Mouse (Mus musculus): ENCODE measurements around the gene Man2c1. TPM values are rescaled to one million over a fixed set of nuclear protein-coding genes. Genes with fewer than 3 reads are reported as not detected.

Man2c1 gene
- 24.4 and 34.3 TPM in 2 replicates for polyA plus RNA-seq (2014; fragmentation: Nextera tagmentation; extraction: Ambion mirVana)

DNA sequence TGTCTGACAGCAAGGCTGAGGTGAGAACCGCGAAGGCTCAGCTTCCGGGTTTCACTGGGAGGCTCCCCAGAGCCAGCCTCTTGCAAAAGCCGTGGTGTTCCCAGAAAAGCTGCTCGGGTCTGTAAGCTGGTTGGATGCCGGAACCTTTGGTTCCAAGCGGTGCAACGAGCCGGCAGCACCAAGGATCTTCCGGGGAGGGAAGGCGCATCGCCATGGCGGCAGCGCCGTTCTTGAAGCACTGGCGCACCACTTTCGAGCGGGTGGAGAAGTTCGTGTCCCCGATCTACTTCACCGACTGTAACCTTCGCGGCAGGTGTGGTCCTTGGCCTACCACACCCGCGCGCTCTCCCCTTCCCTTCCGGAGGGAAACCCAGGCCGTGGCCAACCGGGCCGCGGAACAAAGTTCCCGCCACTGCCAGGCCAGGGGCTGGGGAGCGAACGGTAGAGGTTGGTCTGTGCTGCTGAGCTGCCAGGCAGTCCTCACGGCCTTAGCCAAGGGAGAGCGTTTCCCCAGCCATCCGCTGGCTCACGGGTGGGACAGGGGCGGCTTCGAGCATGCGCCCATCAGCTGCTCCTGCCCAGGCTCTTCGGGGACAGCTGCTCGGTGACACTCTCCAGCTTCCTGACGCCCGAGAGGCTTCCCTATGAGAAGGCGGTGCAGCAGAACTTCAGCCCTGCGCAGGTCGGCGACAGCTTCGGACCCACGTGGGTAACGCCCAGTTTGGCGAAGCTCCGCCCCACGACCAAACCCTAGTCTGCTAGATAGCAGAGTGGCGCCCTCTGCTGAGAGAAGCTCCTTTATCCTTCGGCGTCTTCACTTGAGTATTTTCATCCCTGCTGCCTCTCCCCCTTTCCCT lies at the start of gene Man2c1:
Gene Man2c1, plus strand, starts transcription at position 114 of the 857 bp plus-strand sequence.
- no peaks in the 10 kb centered on the region for H3K9me3 ChIP-seq (replicated peaks; ENCODE audit: control insufficient read depth, low read length)
- no peaks in the 10 kb centered on the region for H3K27me3 ChIP-seq (replicated peaks; ENCODE audit: control insufficient read depth, insufficient read depth, low read length)
- peak within 1 kb of the TSS; percentile 90 for H3K4me2 ChIP-seq (ENCODE audit: low read length)
- H3K4me1 ChIP-seq (ENCODE audit: control insufficient read depth, insufficient read depth, low read length): no peaks in the 10 kb centered on the region
- under 1% methylated on average over 58 of the region's 58 CpGs for WGBS
- H3K36me3 ChIP-seq (ENCODE audit: control insufficient read depth, insufficient read depth, low read length): peaks cover 43% of the 10 kb centered on the region
- peak within 1 kb of the TSS; percentile 73 for H3K9ac ChIP-seq (ENCODE audit: low read length)
- peak; percentile 96 for DNase-seq (ENCODE audit: low spot score)
- peak; percentile 93 for ATAC-seq
- peak within 1 kb of the TSS; percentile 79 for H3K4me3 ChIP-seq (ENCODE audit: low read depth, low read length)
- H3K27ac ChIP-seq (ENCODE audit: low read depth, low read length): peak within 1 kb of the TSS; percentile 93

DNA sequence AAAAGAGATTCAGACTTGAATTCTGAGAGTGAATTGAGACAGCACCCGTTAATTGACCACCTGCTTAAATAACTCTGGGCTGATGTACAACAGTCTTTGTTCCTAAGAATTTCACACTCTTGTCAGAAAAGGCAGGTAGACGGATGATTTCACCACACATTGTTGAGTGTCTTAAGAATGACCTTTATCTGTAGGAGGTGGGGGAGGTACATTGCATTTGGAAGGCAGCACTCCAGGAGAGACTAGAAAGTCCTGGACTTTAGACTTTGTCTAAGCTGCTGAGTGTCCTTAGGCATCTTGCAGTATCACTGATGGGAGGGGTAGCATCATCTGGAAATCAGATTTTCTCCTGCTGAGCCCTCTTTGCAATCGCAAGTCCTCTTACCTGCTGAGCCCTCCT lies 48.3 kb upstream of the Man2c1 start:
- Histone ChIP-seq H3K9me3 (replicated peaks; ENCODE audit: control insufficient read depth, low read length) (no peaks in the 10 kb centered on the region), H3K36me3 (ENCODE audit: control insufficient read depth, insufficient read depth, low read length) (peaks cover 20% of the 10 kb centered on the region), H3K4me2 (ENCODE audit: low read length) (no peak overlapping the region), H3K9ac (ENCODE audit: low read length) (no peak overlapping the region), H3K4me1 (ENCODE audit: control insufficient read depth, insufficient read depth, low read length) (peaks cover 3% of the 10 kb centered on the region), H3K4me3 (ENCODE audit: low read depth, low read length) (no peak overlapping the region), H3K27me3 (replicated peaks; ENCODE audit: control insufficient read depth, insufficient read depth, low read length) (no peaks in the 10 kb centered on the region), H3K27ac (ENCODE audit: low read depth, low read length) (no peak overlapping the region)
- DNase-seq (ENCODE audit: low spot score) (no peak), ATAC-seq (no peak)
- 82% methylated on average over 3 of the region's 3 CpGs for WGBS

DNA sequence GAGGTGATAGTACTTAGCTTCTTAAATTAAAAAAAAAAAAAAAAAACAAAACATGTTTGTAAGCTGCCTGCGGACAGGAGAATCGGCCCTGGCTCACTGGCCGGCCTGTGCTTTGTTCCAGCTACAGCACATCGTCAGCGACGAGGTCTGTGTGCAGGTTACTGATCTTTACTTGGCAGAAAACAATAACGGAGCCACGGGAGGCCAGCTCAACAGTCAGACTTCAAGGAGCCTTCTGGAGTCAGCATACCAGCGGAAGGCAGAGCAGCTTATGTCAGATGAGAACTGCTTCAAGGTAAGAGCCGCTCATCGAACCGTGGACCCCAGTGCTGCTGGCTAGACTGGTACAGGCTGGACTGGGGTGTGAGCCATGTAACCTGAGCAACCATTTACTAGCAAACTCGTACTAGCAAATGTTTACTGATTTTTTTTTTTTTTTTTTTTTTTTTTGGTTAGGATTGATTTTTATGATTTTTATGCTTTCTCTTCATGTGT lies 13.2 kb upstream of the Man2c1 start:
- DNase-seq (ENCODE audit: low spot score) (no peak), ATAC-seq (no peak)
- Histone ChIP-seq H3K27ac (ENCODE audit: low read depth, low read length) (no peak overlapping the region), H3K4me3 (ENCODE audit: low read depth, low read length) (no peak overlapping the region), H3K4me1 (ENCODE audit: control insufficient read depth, insufficient read depth, low read length) (no peaks in the 10 kb centered on the region), H3K4me2 (ENCODE audit: low read length) (no peak overlapping the region), H3K9me3 (replicated peaks; ENCODE audit: control insufficient read depth, low read length) (no peaks in the 10 kb centered on the region), H3K27me3 (replicated peaks; ENCODE audit: control insufficient read depth, insufficient read depth, low read length) (no peaks in the 10 kb centered on the region), H3K9ac (ENCODE audit: low read length) (no peak overlapping the region), H3K36me3 (ENCODE audit: control insufficient read depth, insufficient read depth, low read length) (peaks cover 86% of the 10 kb centered on the region)
- 82% methylated on average over 13 of the region's 13 CpGs for WGBS

DNA sequence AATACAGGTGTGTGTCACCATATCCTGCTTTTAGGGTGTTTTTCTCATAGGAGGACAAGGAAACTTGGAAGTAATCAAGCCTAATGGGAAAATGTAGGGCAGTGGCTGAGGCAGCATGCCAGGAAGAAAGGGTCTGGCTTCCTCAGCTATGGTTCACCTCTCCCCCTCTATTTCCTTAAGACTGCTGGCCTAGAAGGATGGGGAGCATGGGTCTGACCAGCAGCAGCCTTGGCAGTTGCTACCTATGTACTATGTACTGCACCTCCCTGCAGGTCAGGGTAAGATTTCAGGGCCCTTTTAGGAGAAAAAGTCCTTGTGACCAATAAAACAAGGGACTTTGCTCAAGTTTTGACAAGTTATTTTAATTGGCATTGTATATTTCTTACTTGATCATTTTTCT lies 849 bp upstream of the Man2c1 start:
- Histone ChIP-seq H3K4me2 (ENCODE audit: low read length) (peak overlapping the region; percentile 90), H3K4me3 (ENCODE audit: low read depth, low read length) (no peak overlapping the region), H3K36me3 (ENCODE audit: control insufficient read depth, insufficient read depth, low read length) (peaks cover 45% of the 10 kb centered on the region), H3K4me1 (ENCODE audit: control insufficient read depth, insufficient read depth, low read length) (no peaks in the 10 kb centered on the region), H3K27me3 (replicated peaks; ENCODE audit: control insufficient read depth, insufficient read depth, low read length) (no peaks in the 10 kb centered on the region), H3K9ac (ENCODE audit: low read length) (no peak overlapping the region), H3K9me3 (replicated peaks; ENCODE audit: control insufficient read depth, low read length) (no peaks in the 10 kb centered on the region), H3K27ac (ENCODE audit: low read depth, low read length) (no peak overlapping the region)
- no peak for ATAC-seq
- no peak for DNase-seq (ENCODE audit: low spot score)

DNA sequence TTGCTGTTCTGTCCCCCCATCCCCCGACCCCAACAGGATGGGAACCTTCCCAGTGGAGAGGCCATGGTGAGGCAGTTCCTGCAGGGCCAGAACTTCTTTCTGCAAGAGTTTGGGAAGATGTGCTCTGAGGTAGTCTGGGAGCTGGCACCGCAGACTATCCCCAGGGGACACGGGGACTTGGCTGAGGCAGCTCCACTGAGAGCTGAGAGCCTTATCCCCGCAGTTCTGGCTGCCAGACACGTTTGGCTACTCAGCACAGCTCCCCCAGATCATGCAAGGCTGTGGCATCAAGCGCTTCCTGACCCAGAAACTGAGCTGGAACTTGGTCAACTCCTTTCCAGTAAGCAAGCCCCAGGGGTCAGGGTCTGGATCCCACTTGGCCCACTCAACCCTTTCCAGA lies 6.8 kb downstream of the Man2c1 start:
- Histone ChIP-seq H3K4me1 (ENCODE audit: control insufficient read depth, insufficient read depth, low read length) (no peaks in the 10 kb centered on the region), H3K4me3 (ENCODE audit: low read depth, low read length) (no peak overlapping the region), H3K27ac (ENCODE audit: low read depth, low read length) (no peak overlapping the region), H3K9ac (ENCODE audit: low read length) (no peak overlapping the region), H3K36me3 (ENCODE audit: control insufficient read depth, insufficient read depth, low read length) (peaks cover 73% of the 10 kb centered on the region), H3K9me3 (replicated peaks; ENCODE audit: control insufficient read depth, low read length) (no peaks in the 10 kb centered on the region), H3K4me2 (ENCODE audit: low read length) (no peak overlapping the region), H3K27me3 (replicated peaks; ENCODE audit: control insufficient read depth, insufficient read depth, low read length) (no peaks in the 10 kb centered on the region)
- ATAC-seq (no peak), DNase-seq (ENCODE audit: low spot score) (no peak)
- 88% methylated on average over 6 of the region's 6 CpGs for WGBS

DNA sequence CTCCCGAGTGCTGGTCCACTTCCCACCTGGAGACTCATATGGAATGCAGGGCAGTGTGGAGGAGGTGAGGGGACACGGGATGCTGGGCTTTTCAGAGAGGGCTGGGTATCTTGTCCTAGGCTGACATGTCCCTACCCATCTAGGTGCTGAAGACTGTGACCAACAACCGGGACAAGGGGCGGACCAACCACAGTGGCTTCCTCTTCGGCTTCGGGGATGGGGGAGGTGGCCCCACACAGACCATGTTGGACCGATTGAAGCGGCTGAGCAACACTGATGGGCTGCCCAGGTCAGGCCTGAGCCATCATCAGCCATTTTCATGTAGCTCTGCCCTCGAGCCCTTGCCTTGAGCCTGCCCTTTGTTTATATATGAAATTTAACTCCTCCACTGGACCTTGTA lies 7.3 kb downstream of the Man2c1 start:
- ATAC-seq: no peak
- no peak overlapping the region for H3K4me3 ChIP-seq (ENCODE audit: low read depth, low read length)
- H3K9ac ChIP-seq (ENCODE audit: low read length): no peak overlapping the region
- H3K27ac ChIP-seq (ENCODE audit: low read depth, low read length): no peak overlapping the region
- H3K4me2 ChIP-seq (ENCODE audit: low read length): no peak overlapping the region
- 91% methylated on average over 9 of the region's 9 CpGs for WGBS
- no peaks in the 10 kb centered on the region for H3K27me3 ChIP-seq (replicated peaks; ENCODE audit: control insufficient read depth, insufficient read depth, low read length)
- peaks cover 75% of the 10 kb centered on the region for H3K36me3 ChIP-seq (ENCODE audit: control insufficient read depth, insufficient read depth, low read length)
- no peaks in the 10 kb centered on the region for H3K4me1 ChIP-seq (ENCODE audit: control insufficient read depth, insufficient read depth, low read length)
- no peak for DNase-seq (ENCODE audit: low spot score)
- H3K9me3 ChIP-seq (replicated peaks; ENCODE audit: control insufficient read depth, low read length): no peaks in the 10 kb centered on the region

DNA sequence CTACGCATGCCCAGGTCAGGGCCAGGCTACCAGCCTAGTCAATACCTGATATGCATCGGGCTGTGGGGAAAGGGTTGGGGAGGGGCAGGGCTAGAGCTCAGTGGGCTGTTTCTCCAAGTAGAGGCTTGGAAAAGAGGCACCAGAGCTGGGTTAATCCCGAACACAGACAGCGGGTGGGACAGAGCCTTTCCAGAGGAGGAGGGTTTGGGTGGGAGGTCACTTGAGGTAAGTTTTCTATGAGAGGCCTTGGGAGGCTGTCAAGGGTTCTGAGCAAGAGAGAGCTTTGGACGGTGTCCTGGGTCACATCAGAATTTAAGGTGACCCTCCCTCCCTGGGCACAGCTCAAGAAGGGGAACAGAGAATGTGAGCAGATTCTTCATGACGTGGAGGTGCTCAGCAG lies 8.0 kb downstream of the Man2c1 start:
- Histone ChIP-seq H3K27me3 (replicated peaks; ENCODE audit: control insufficient read depth, insufficient read depth, low read length) (no peaks in the 10 kb centered on the region), H3K27ac (ENCODE audit: low read depth, low read length) (no peak overlapping the region), H3K36me3 (ENCODE audit: control insufficient read depth, insufficient read depth, low read length) (peaks cover 80% of the 10 kb centered on the region), H3K4me2 (ENCODE audit: low read length) (no peak overlapping the region), H3K9me3 (replicated peaks; ENCODE audit: control insufficient read depth, low read length) (no peaks in the 10 kb centered on the region), H3K4me1 (ENCODE audit: control insufficient read depth, insufficient read depth, low read length) (no peaks in the 10 kb centered on the region), H3K4me3 (ENCODE audit: low read depth, low read length) (no peak overlapping the region), H3K9ac (ENCODE audit: low read length) (no peak overlapping the region)
- ATAC-seq: no peak
- 94% methylated on average over 6 of the region's 6 CpGs for WGBS
- DNase-seq (ENCODE audit: low spot score): no peak

DNA sequence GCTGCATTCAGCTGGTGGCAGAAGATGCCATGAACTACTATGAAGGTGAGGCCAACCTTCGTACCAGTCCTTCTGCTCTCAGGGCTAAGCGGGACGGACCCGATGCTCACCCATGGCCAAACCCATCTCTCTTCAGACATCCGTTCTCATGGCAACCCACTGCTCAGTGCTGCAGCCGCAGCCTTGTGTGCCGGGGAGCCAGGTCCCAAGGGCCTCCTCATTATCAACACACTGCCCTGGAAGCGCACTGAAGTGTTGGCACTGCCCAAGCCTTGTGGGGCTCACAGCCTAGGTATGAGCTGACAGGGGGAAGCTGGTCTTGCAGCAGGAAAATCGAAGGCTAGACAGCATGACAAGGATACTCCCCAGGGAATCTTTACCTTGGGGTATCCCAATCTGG lies 8.6 kb downstream of the Man2c1 start:
- ATAC-seq: no peak
- H3K27me3 ChIP-seq (replicated peaks; ENCODE audit: control insufficient read depth, insufficient read depth, low read length): no peaks in the 10 kb centered on the region
- DNase-seq (ENCODE audit: low spot score): no peak
- peaks cover 83% of the 10 kb centered on the region for H3K36me3 ChIP-seq (ENCODE audit: control insufficient read depth, insufficient read depth, low read length)
- no peak overlapping the region for H3K9ac ChIP-seq (ENCODE audit: low read length)
- H3K4me2 ChIP-seq (ENCODE audit: low read length): no peak overlapping the region
- H3K4me3 ChIP-seq (ENCODE audit: low read depth, low read length): no peak overlapping the region
- H3K9me3 ChIP-seq (replicated peaks; ENCODE audit: control insufficient read depth, low read length): no peaks in the 10 kb centered on the region
- no peak overlapping the region for H3K27ac ChIP-seq (ENCODE audit: low read depth, low read length)
- no peaks in the 10 kb centered on the region for H3K4me1 ChIP-seq (ENCODE audit: control insufficient read depth, insufficient read depth, low read length)
- WGBS: 96% methylated on average over 9 of the region's 9 CpGs

DNA sequence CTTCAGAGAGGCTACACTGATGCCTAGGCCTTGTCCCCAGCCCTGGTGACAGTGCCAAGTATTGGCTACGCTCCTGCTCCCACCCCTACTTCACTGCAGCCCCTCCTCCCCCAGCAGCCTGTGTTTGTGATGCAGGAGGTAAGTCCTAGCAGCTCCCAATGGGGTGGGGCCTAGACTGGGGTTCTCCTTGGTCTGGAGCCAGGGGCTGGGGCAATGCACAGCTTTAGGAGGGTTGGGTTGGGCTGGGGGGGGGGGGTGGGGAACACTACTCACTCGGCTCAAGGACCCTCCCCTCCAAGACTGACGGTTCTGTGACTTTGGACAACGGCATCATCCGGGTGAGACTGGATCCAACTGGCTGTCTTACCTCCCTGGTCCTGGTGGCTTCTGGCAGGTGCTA lies 9.1 kb downstream of the Man2c1 start:
- H3K4me3 ChIP-seq (ENCODE audit: low read depth, low read length): no peak overlapping the region
- no peaks in the 10 kb centered on the region for H3K9me3 ChIP-seq (replicated peaks; ENCODE audit: control insufficient read depth, low read length)
- peaks cover 86% of the 10 kb centered on the region for H3K36me3 ChIP-seq (ENCODE audit: control insufficient read depth, insufficient read depth, low read length)
- DNase-seq (ENCODE audit: low spot score) (no peak), ATAC-seq (no peak)
- H3K4me2 ChIP-seq (ENCODE audit: low read length): no peak overlapping the region
- WGBS: 88% methylated on average over 5 of the region's 5 CpGs
- no peaks in the 10 kb centered on the region for H3K27me3 ChIP-seq (replicated peaks; ENCODE audit: control insufficient read depth, insufficient read depth, low read length)
- H3K27ac ChIP-seq (ENCODE audit: low read depth, low read length): no peak overlapping the region
- H3K4me1 ChIP-seq (ENCODE audit: control insufficient read depth, insufficient read depth, low read length): no peaks in the 10 kb centered on the region
- H3K9ac ChIP-seq (ENCODE audit: low read length): no peak overlapping the region

All from forebrain, embryonic 14.5 days (tissue).